Mouse (Mus musculus) neural tube, embryonic 11.5 days (tissue): ENCODE results near the gene Gca. TPM values are rescaled to one million over a fixed set of nuclear protein-coding genes. Genes with fewer than 3 reads are reported as not detected.
A peak's percentile ranks its signal among the peaks of the same experiment; 100 is the strongest.

Experiments used
- ATAC-seq: fragments of 200-750 bp; cut with Nextera tagmentation; 2 replicates; pipeline ENCODE4 v1.8.0; 2017; ENCODE audit warnings: moderate number of reproducible peaks, mild to moderate bottlenecking, moderate TSS enrichment, moderate library complexity; ENCODE audit not compliant: insufficient read depth, low FRiP score, low TSS enrichment
- DNase-seq: peaks from one replicate; pipeline ENCODE4 v3.0.0-alpha.2; 2015; ENCODE audit warnings: low spot score
- H3K27ac ChIP-seq: fragments of 300-500 bp; sonication (generic); 2 replicates; pipeline ENCODE4 v1.5.1; 2014; ENCODE audit warnings: low read depth, mild to moderate bottlenecking, low read length
- H3K27me3 ChIP-seq: fragments of 300-500 bp; sonication (generic); 2 replicates; pipeline ENCODE4 v1.6.1; 2014; ENCODE audit warnings: mild to moderate bottlenecking, low read length, mixed read lengths; ENCODE audit not compliant: control insufficient read depth, insufficient read depth
- H3K36me3 ChIP-seq: fragments of 300-500 bp; sonication (generic); 2 replicates; pipeline ENCODE4 v1.6.1; 2014; ENCODE audit warnings: mild to moderate bottlenecking, low read length, moderate library complexity, mixed read lengths; ENCODE audit not compliant: control insufficient read depth, insufficient read depth
- H3K4me1 ChIP-seq: fragments of 300-500 bp; sonication (generic); 2 replicates; pipeline ENCODE4 v1.6.1; 2014; ENCODE audit warnings: low read length, mixed read lengths; ENCODE audit not compliant: control insufficient read depth, insufficient read depth
- H3K4me2 ChIP-seq: fragments of 300-500 bp; sonication (generic); 2 replicates; pipeline ENCODE4 v1.6.1; 2014; ENCODE audit warnings: low read depth, mild to moderate bottlenecking, moderate library complexity
- H3K4me3 ChIP-seq: fragments of 300-500 bp; sonication (generic); 2 replicates; pipeline ENCODE4 v1.5.1; 2014; ENCODE audit warnings: low read depth, low read length
- H3K9ac ChIP-seq: fragments of 300-500 bp; sonication (generic); 2 replicates; pipeline ENCODE4 v1.6.1; 2014; ENCODE audit warnings: mild to moderate bottlenecking, low read length
- H3K9me3 ChIP-seq: fragments of 300-500 bp; sonication (generic); 2 replicates; pipeline ENCODE4 v1.6.1; 2016; ENCODE audit warnings: low read length; ENCODE audit not compliant: control insufficient read depth
- WGBS: fragments of 180-500 bp; shearing (Covaris S2); extraction: QIAGEN DNeasy Blood & Tissue Kit; methylation state at CpG from one replicate; pipeline ENCODE4 v1.1.7; 2014; 5-methylcytosine and 5-hydroxymethylcytosine counted together
- polyA plus RNA-seq: library from polyadenylated mRNA; unstranded; fragments of >200 nt; fragmentation: Nextera tagmentation; extraction: Ambion mirVana; gene quantifications from 2 replicates; pipeline ENCODE4 v1.2.1, GENCODE M21; 2014

Gene Gca
- polyA plus RNA-seq: 1.6 and 2.1 TPM in 2 replicates

DNA sequence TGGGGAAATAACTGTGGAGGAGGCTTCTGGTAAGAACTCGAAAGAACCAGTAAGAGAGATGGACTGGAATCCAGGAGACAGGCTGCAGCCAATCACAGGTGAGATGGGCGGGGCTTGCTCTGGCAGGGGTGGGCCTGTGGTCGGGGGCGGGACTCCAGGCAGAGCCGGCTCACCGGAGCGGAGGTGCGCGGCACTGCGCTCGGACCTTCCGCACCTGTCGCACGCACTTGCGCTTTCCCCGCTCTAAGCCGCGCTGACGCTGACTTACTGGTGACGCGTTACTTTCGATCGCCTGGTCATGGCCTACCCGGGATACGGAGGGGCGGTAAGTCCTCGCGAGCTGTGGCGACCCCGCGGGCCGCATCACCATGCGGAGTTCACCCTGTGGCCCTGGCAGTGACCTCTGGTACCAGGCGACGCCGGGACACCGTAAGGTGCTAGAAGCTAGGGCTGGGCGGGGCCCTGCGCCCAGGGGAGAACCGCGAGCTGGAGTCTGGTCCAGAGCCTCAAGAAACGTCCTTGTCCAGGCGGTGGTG lies at the start of gene Gca:
Gca (plus strand) TSS at position 151 of the 536 bp plus-strand sequence.
- Histone ChIP-seq H3K36me3 (no peaks in the 10 kb centered on the region), H3K4me2 (peak within 1 kb of the TSS; percentile 89), H3K4me3 (peak within 1 kb of the TSS; percentile 45), H3K9me3 (no peaks in the 10 kb centered on the region), H3K27ac (no peak within 1 kb of the TSS), H3K4me1 (no peaks in the 10 kb centered on the region), H3K27me3 (no peaks in the 10 kb centered on the region), H3K9ac (peak within 1 kb of the TSS; percentile 16; the same call in 1 of the 2 replicates)
- DNase-seq (peak; percentile 79), ATAC-seq (peak; percentile 96)
- WGBS: under 1% methylated on average over 43 of the region's 43 CpGs

- Histone ChIP-seq H3K36me3 (no peaks in the 10 kb centered on the region), H3K9ac (no peak overlapping the region), H3K4me3 (no peak overlapping the region), H3K27ac (no peak overlapping the region), H3K4me2 (no peak overlapping the region), H3K27me3 (no peaks in the 10 kb centered on the region), H3K4me1 (no peaks in the 10 kb centered on the region), H3K9me3 (no peaks in the 10 kb centered on the region)
- 89% methylated on average over 7 of the region's 7 CpGs for WGBS
- no peak for DNase-seq
- ATAC-seq: no peak
These were observed 45.1 kb upstream of the Gca start for GRCm38 (mm10) chr2:62618934-62619341.

DNA sequence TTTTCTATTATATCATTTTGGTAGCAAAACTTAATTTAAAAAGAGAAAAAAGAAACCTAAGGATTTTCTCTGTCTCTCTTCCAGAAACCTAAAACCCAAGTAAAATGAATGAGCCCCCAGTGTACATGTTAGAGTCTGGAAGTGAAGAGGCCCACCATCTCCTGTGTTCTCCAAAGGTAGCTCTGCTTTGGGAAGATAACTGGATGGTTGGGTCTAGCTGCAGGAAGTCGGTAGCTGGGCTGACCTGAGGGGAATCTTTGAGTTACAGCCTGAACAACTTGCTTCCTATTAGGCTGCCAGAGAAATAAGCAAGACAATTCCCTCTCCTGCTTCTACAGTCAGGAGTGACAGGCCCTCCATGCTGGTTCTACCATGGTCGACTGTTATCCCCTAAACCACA lies 44.4 kb upstream of the Gca start:
- Histone ChIP-seq H3K9ac (no peak overlapping the region), H3K4me1 (no peaks in the 10 kb centered on the region), H3K36me3 (no peaks in the 10 kb centered on the region), H3K4me3 (no peak overlapping the region), H3K27ac (no peak overlapping the region), H3K27me3 (no peaks in the 10 kb centered on the region), H3K9me3 (no peaks in the 10 kb centered on the region), H3K4me2 (no peak overlapping the region)
- DNase-seq: no peak
- 58% methylated on average over 2 of the region's 2 CpGs for WGBS
- no peak for ATAC-seq

DNA sequence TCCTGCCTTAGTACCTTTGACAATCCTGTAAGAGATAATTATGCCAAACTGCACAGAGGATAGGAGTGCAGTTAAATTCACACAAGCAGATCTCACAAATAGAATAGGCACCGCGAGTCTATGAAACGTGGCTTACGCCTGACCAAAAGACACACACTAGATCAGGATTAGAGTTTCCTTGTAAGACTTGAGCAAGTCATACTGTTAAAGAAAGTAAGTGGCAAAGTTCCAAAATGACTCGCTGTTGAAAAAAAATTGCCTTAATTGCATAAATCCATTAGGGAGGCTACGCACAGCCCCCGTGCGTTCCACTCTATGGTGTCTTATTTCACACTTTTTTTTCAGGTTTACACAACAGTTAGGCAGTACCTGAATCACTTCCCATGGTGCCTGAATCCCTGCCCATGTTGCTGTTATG lies 41.1 kb upstream of the Gca start:
- ATAC-seq: no peak
- Histone ChIP-seq H3K36me3 (no peaks in the 10 kb centered on the region), H3K4me2 (no peak overlapping the region), H3K27me3 (no peaks in the 10 kb centered on the region), H3K4me3 (no peak overlapping the region), H3K27ac (no peak overlapping the region), H3K9ac (no peak overlapping the region), H3K9me3 (no peaks in the 10 kb centered on the region), H3K4me1 (no peaks in the 10 kb centered on the region)
- no peak for DNase-seq
- 87% methylated on average over 8 of the region's 8 CpGs for WGBS

- H3K4me2 ChIP-seq: no peak overlapping the region
- 9% methylated on average over 5 of the region's 5 CpGs for WGBS
- ATAC-seq (no peak), DNase-seq (no peak)
- H3K27me3 ChIP-seq: no peaks in the 10 kb centered on the region
- H3K4me1 ChIP-seq: no peaks in the 10 kb centered on the region
- H3K27ac ChIP-seq: no peak overlapping the region
- H3K36me3 ChIP-seq: no peaks in the 10 kb centered on the region
- H3K4me3 ChIP-seq: no peak overlapping the region
- no peaks in the 10 kb centered on the region for H3K9me3 ChIP-seq
- no peak overlapping the region for H3K9ac ChIP-seq
These were observed 36.4 kb upstream of the Gca start for GRCm38 (mm10) chr2:62627728-62628127.

GRCm38 (mm10) chr2:62628356-62628755 lies 35.7 kb upstream of the Gca start:
- H3K9me3 ChIP-seq: no peaks in the 10 kb centered on the region
- 93% methylated on average over 5 of the region's 5 CpGs for WGBS
- no peaks in the 10 kb centered on the region for H3K36me3 ChIP-seq
- no peak overlapping the region for H3K9ac ChIP-seq
- H3K4me1 ChIP-seq: no peaks in the 10 kb centered on the region
- DNase-seq: no peak
- H3K4me3 ChIP-seq: no peak overlapping the region
- no peak overlapping the region for H3K27ac ChIP-seq
- no peak for ATAC-seq
- no peak overlapping the region for H3K4me2 ChIP-seq
- no peaks in the 10 kb centered on the region for H3K27me3 ChIP-seq

- H3K36me3 ChIP-seq: no peaks in the 10 kb centered on the region
- no peak overlapping the region for H3K9ac ChIP-seq
- H3K27ac ChIP-seq: no peak overlapping the region
- peak; percentile 47 for DNase-seq
- 29% methylated on average over 6 of the region's 6 CpGs for WGBS
- H3K9me3 ChIP-seq: no peaks in the 10 kb centered on the region
- H3K4me1 ChIP-seq: no peaks in the 10 kb centered on the region
- no peaks in the 10 kb centered on the region for H3K27me3 ChIP-seq
- peak; percentile 30; the same call in 1 of the 2 replicates for ATAC-seq
- H3K4me3 ChIP-seq: no peak overlapping the region
- no peak overlapping the region for H3K4me2 ChIP-seq
These were observed 33.6 kb upstream of the Gca start for GRCm38 (mm10) chr2:62630446-62630845.

- Histone ChIP-seq H3K4me1 (no peaks in the 10 kb centered on the region), H3K36me3 (no peaks in the 10 kb centered on the region), H3K9ac (no peak overlapping the region), H3K4me2 (no peak overlapping the region), H3K27me3 (no peaks in the 10 kb centered on the region), H3K9me3 (no peaks in the 10 kb centered on the region), H3K27ac (no peak overlapping the region), H3K4me3 (no peak overlapping the region)
- DNase-seq (no peak), ATAC-seq (no peak)
- 89% methylated on average over 2 of the region's 2 CpGs for WGBS
These were observed 24.2 kb upstream of the Gca start for GRCm38 (mm10) chr2:62639869-62640268.

DNA sequence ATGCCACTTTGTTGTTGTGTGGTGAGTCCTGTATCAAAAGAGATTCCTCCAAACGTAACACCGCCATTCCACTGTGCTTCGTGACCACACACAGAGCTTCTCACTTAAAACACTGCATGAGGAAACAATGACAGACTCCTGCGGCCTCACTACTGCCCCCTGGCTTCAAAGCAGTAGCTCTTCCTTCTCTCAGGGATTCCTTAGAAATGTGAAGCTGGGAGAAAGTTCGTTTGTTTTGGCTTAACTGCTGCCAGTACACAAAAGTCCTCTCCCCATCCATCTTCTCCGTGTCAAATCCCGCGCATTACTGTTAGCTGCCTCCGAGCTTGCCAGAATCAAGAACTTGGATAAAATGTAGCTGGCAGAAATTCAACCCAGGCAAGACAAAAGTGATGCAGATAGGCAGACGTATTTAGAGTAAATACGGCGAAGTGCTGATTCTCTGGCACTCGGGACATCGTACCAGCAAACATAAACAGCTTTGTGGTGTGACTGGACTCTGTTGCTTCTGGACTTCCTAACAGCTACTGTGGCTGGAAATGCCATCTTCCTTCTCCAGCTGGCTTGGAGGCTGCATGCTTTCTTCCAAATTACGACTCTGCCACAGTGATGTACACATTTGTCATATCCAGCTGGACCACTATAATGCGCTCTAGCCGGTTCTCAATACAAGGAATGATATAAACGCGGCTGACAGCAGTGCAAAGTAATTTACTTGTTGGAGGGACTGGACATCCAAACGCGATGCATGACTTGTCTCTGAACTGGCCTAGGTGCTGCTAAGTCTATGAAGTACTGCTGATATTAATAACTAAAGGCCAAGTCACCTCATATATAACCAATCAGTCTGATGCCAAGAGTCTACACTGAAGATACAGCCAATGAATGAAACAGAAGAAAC lies 20.4 kb upstream of the Gca start:
- Histone ChIP-seq H3K4me3 (no peak overlapping the region), H3K4me2 (no peak overlapping the region), H3K9ac (no peak overlapping the region), H3K4me1 (0 out of 2 replicates have a peak, but pooled peaks cover 4% of the 10 kb centered on the region), H3K36me3 (no peaks in the 10 kb centered on the region), H3K9me3 (no peaks in the 10 kb centered on the region), H3K27me3 (no peaks in the 10 kb centered on the region), H3K27ac (no peak overlapping the region)
- DNase-seq (peak; percentile 47), ATAC-seq (no peak)
- WGBS: 45% methylated on average over 21 of the region's 21 CpGs
